Mouse (Mus musculus) kidney, adult 2 months (tissue): Measurements from ENCODE around the gene Wdfy3.

ENCODE experiments used
- CTCF ChIP-seq: fragments of 200-500 bp; conservative IDR thresholded peaks from 2 replicates; pipeline ENCODE4 v1.5.1; 2011; ENCODE audit warnings: low read depth, mild to moderate bottlenecking, control low read depth, low read length, moderate library complexity, mixed read lengths; ENCODE audit not compliant: insufficient read depth, insufficient read length
- POLR2A ChIP-seq: fragments of 200-500 bp; IDR thresholded peaks from one replicate; pipeline ENCODE4 v1.6.1; 2011; ENCODE audit warnings: low read depth, low read length, control low read depth

GRCm38 (mm10) chr5:101954393-101955340, 115.1 kb downstream of the Wdfy3 start:
- no peak for TF ChIP-seq CTCF
- TF ChIP-seq POLR2A: no peak
